Mouse (Mus musculus): ENCODE data around the gene Diablo.
A peak's percentile ranks its signal among the peaks of the same experiment; 100 is the strongest.

Gene Diablo

GRCm38 (mm10) chr5:123501973-123502372, 22.0 kb downstream of the Diablo start:
- DNase-seq, result no peak

DNA sequence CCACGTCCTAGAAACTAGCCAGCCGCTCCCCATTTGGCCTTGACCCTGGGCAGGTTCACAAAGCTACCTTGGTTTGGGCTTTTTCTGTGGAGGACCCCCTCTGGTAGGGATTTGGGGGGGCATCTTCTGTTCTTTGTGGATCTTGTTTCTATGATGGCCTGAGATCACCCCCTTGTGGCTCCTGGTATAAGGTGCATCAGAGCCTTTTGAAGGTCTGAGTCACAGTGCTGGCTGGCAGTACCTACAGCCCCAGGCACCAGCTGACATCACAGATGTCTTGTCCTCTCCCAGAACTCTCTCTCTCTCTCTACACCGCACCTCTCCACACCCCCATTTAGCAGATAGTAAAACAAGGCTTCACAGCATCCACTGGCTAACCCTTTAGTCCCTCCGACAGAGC, 24.3 kb downstream of the Diablo start:
- peak; percentile 68 to 78 for DNase-seq

DNA sequence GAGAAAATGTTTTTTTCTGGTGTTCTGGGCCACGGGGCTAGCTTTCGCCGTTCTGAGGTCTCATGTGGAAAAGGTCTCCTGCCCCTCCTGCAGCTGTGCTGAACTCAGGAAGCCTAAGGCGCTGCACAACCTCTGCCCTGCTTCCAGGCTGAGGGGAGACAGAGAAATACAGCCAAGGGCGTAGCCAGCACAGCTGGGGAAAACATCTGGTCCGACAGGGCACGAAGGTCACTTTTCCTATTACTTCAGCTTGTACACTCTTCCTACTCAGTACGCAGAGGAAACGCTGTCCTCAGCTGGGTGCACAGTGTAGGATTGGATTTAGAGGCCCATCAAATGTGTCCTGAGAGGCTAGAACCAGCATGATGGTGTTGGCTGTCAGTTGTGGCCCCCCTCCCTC, 34.0 kb downstream of the Diablo start:
- DNase-seq, result no peak

DNA sequence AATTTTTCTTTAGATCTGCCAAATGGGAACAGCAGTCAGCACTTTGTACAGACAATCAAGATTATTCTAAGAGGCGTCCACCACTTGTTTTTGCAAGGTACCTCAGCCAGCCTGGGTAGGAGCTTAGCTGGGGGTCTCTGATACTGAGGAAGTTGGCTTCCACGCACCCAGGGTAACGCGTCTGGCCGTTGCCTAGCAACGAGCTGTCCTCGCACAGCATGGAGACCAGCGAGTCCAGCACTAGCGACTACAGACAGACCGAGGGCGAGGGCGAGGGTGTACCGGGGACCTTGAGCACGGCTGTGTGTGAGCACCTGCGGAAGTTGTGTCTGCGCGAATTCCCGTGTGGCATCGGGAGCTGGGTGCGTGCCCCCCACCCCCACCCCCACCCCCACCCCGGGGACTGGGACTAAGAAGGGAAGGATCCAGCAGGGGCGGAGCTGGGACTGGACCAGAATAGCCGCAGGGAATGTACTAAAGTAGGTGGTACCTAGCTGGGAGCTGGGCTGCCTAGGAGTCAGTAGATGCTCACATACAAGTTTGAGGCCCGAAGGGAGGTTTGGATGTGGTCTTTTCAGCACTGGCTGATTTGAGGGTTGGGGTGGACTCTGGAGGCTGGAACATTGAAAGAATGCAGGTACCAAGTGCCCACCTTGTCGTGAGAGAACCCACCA, 34.7 kb downstream of the Diablo start, which contains the start of the genes Lrrc43 and Il31:
Lrrc43 (plus strand) TSS at position 194 of the 674 bp plus-strand sequence.
Il31 (minus strand) TSS at position 378 of the 674 bp plus-strand sequence.
- DNase-seq, result peak; percentile 36 to 47

- no peak for DNase-seq
Measured at GRCm38 (mm10) chr5:123487659-123488395, 36.1 kb downstream of the Diablo start.

DNA sequence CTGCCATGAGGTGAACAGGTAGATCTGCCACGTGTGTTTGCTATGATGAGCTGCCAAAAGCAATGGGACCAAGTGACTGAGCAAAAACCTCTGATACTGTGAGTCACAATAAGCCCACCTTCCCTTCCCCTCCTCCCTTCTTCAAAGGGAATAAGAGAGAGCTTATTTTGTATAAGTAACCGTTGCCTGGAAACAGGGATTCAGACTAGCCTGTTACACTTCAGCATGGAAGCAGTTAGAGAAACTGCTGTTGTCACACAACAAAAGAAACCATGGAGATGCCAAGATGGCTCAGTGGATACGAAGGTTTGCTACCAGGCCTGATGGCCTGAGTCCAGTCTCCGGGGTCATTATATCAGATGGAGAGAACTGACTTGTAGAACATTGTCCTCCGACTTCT, 50.2 kb downstream of the Diablo start:
- no peak for DNase-seq

GRCm38 (mm10) chr5:123470784-123471400, 53.1 kb downstream of the Diablo start:
- DNase-seq, result no peak

GRCm38 (mm10) chr5:123464638-123465037, 59.3 kb downstream of the Diablo start:
- no peak for DNase-seq

DNA sequence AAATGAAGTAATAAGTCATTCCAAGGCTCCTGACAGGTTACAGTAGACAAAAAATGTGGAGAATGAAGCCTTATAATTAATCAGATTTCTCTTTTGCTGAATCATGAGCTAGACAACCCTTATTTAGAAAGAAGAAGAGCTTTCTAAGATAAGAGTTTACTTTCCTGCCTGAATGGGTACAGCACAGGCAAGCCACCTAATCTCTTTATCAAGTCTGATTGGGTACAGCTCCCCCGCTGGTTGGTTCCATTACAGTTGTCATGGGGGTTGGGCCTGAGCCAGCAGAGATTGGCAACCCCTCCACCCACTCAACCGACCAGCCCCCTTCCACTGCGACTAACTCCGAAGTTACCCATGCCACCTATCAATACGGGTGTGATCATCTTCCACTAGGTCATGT, 62.6 kb downstream of the Diablo start:
- DNase-seq, result peak in 1 of 2 experiments; percentile 45
